Mouse (Mus musculus) limb, embryonic 14.5 days (tissue): ENCODE measurements at regions not wholly inside any gene's neighbourhood (a gene's known extent, or its start where the extent isn't known, plus 50 kb on each side); places are given as distances from the start of the nearest gene placed in this dataset.

ENCODE experiments used
- ATAC-seq: fragments of 200-750 bp; cut with Nextera tagmentation; 2 replicates; pipeline ENCODE4 v1.8.0; 2017; ENCODE audit warnings: low read depth, moderate number of reproducible peaks, moderate TSS enrichment; ENCODE audit not compliant: low FRiP score
- DNase-seq: peaks from one replicate; pipeline ENCODE4 v3.0.0-alpha.2; 2015; ENCODE audit warnings: low spot score
- H3K27ac ChIP-seq: fragments of 300-500 bp; sonication (generic); replicated peaks from 2 replicates; pipeline ENCODE4 v1.5.1; 2014; ENCODE audit warnings: low read depth, mild to moderate bottlenecking, low read length, moderate library complexity, mixed read lengths
- H3K27me3 ChIP-seq: fragments of 300-500 bp; sonication (generic); 2 replicates; pipeline ENCODE4 v1.6.1; 2014; ENCODE audit warnings: low read length, mixed read lengths; ENCODE audit not compliant: control insufficient read depth, insufficient read depth
- H3K36me3 ChIP-seq: fragments of 300-500 bp; sonication (generic); 2 replicates; pipeline ENCODE4 v1.6.1; 2014; ENCODE audit warnings: mild to moderate bottlenecking, low read length, moderate library complexity, mixed read lengths; ENCODE audit not compliant: control insufficient read depth, insufficient read depth
- H3K4me1 ChIP-seq: fragments of 300-500 bp; sonication (generic); 2 replicates; pipeline ENCODE4 v1.6.1; 2014; ENCODE audit warnings: antibody characterized with exemption, low read length, mixed read lengths; ENCODE audit not compliant: control insufficient read depth, insufficient read depth
- H3K4me2 ChIP-seq: fragments of 300-500 bp; sonication (generic); replicated peaks from 2 replicates; pipeline ENCODE4 v1.6.1; 2014; ENCODE audit warnings: low read depth, mild to moderate bottlenecking, low read length, moderate library complexity; ENCODE audit not compliant: severe bottlenecking
- H3K4me3 ChIP-seq: fragments of 300-500 bp; sonication (generic); replicated peaks from 2 replicates; pipeline ENCODE4 v1.5.1; 2014; ENCODE audit warnings: low read length
- H3K9ac ChIP-seq: fragments of 300-500 bp; sonication (generic); 2 replicates; pipeline ENCODE4 v1.6.1; 2014; ENCODE audit warnings: mild to moderate bottlenecking, low read depth, low read length, moderate library complexity; ENCODE audit not compliant: severe bottlenecking
- H3K9me3 ChIP-seq: fragments of 300-500 bp; sonication (generic); 2 replicates; pipeline ENCODE4 v1.6.1; 2016; ENCODE audit warnings: low read length; ENCODE audit not compliant: control insufficient read depth
- POLR2A ChIP-seq: fragments of 200-500 bp; IDR thresholded peaks from 2 replicates; pipeline ENCODE4 v1.8.0; 2012; ENCODE audit warnings: inconsistent platforms, mild to moderate bottlenecking, moderate library complexity, borderline replicate concordance; ENCODE audit not compliant: insufficient read depth, insufficient read length; ENCODE audit errors: extremely low read depth
- WGBS: fragments of 180-500 bp; shearing (Covaris S2); extraction: QIAGEN DNeasy Blood & Tissue Kit; methylation state at CpG from one replicate; pipeline ENCODE4 v1.1.7; 2014; 5-methylcytosine and 5-hydroxymethylcytosine counted together

DNA sequence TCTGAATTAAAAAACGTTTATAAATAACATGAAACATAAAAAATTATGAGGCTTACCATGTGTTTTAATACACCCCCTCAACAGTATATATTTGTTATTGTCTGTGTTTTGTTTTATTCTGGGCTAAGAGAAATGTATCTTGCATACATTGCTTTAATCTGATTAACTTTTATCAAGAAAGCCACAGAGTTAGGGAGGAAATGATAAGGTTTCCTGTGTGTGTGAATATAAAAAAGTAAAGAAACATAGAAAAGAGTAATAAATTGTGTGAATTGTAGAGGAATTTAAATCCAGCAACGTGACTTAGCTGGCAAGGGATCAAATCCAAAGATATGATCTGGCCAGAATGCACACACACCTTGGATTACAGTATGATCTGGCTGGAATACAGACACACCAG is 77.1 kb upstream of the St8sia4 start:
- Histone ChIP-seq H3K27ac (no peak overlapping the region), H3K9ac (no peak overlapping the region), H3K4me1 (no peaks in the 10 kb centered on the region), H3K36me3 (no peaks in the 10 kb centered on the region), H3K9me3 (no peaks in the 10 kb centered on the region), H3K27me3 (no peaks in the 10 kb centered on the region), H3K4me3 (no peak overlapping the region), H3K4me2 (no peak overlapping the region)
- TF ChIP-seq POLR2A = no peak
- WGBS = 49% methylated on average over 2 of the region's 2 CpGs
- ATAC-seq = no peak
- DNase-seq = no peak

DNA sequence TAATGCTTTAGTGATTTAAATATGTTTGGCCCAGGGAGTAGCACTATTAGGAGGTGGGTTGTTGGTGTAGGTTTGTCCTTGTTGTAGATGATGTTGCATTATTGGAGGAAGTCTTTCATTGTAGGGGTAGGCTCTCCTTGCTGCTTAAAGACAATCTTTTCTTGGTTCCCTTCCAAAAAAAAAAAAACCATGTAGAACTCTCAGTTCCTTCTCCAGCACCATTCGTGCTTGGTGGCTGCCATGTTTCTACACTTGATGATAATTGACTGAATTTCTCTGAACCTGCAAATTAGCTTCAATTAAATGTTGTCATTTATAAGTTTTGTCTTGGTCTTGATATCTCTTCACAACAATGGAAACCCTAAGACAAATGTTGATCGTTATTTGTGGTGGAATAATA is 76.0 kb upstream of the St8sia4 start:
- no peak for ATAC-seq
- H3K4me2 ChIP-seq = no peak overlapping the region
- no peaks in the 10 kb centered on the region for H3K27me3 ChIP-seq
- H3K9ac ChIP-seq = no peak overlapping the region
- WGBS = 77% methylated on average over 2 of the region's 2 CpGs
- no peak for DNase-seq
- no peak overlapping the region for H3K4me3 ChIP-seq
- TF ChIP-seq POLR2A = no peak
- no peaks in the 10 kb centered on the region for H3K4me1 ChIP-seq
- H3K36me3 ChIP-seq = no peaks in the 10 kb centered on the region
- no peaks in the 10 kb centered on the region for H3K9me3 ChIP-seq
- no peak overlapping the region for H3K27ac ChIP-seq

DNA sequence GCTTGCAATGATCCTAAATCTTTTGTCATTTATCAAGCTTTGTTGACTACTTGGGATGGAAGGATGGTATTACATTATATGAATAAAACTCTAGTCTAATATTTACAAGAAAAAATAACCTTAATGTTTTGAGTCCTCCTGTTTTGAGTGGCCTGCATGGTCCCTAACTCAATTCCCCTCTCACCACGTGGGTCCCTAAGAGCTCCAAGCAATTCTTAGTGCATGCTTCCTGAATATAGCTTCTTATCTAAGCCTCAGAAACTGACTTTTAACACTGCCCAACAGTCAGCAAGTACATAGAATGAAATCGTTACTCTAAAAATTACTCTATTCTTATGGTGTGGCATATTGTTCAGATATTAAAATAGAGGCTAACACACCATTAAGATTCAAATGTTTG is 52.1 kb upstream of the St8sia4 start:
- Histone ChIP-seq H3K9me3 (no peaks in the 10 kb centered on the region), H3K4me2 (no peak overlapping the region), H3K9ac (no peak overlapping the region), H3K4me3 (no peak overlapping the region), H3K4me1 (no peaks in the 10 kb centered on the region), H3K27ac (no peak overlapping the region), H3K27me3 (no peaks in the 10 kb centered on the region), H3K36me3 (no peaks in the 10 kb centered on the region)
- ATAC-seq (no peak), DNase-seq (no peak)
- TF ChIP-seq POLR2A = no peak
- 66% methylated on average over 2 of the region's 2 CpGs for WGBS

DNA sequence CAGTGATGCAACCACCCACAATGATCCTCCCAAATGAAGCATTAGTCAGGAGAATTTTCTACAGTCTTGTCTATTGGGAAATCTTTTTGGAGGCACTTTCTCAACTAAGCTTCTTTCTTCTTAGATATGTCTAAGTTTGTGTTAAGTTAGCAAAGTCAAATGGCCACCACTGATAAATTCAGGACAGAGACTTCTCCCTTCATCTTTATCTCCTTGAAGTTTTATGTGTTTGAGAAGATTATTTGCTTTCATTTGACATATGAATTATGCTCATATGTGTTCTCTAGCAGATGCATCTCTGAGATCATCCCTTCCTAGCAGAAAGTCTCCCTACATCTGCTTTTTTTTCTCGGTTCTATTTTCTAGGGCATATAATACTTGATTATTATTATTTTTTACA is 51.4 kb upstream of the St8sia4 start:
- H3K27ac ChIP-seq = no peak overlapping the region
- no peaks in the 10 kb centered on the region for H3K4me1 ChIP-seq
- DNase-seq = no peak
- H3K9me3 ChIP-seq = no peaks in the 10 kb centered on the region
- ATAC-seq = no peak
- TF ChIP-seq POLR2A = no peak
- H3K4me2 ChIP-seq = no peak overlapping the region
- H3K4me3 ChIP-seq = no peak overlapping the region
- H3K36me3 ChIP-seq = no peaks in the 10 kb centered on the region
- WGBS = 94% methylated on average over 1 of the region's 1 CpGs
- H3K27me3 ChIP-seq = no peaks in the 10 kb centered on the region
- no peak overlapping the region for H3K9ac ChIP-seq
